Mouse (Mus musculus): ENCODE data around the gene Kif26b.

Gene Kif26b

DNA sequence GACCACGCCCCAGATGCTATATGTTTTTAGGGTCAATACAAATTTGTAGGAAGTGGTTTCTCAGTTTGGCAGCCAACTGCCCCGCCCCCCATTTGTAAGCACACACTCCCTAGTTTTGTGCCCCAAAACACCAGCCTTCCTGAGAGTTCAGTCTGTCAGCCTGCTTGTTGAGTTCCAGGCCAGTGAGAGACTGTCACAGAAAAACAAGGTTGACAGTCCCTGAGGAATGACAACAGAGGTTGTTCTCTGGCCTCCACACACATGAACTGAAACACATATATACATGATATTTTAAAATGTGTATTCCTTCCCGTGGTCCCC is 365.1 kb downstream of the Kif26b start:
- in situ Hi-C loops (cut with MseI, MboI) = no loop called here

GRCm38 (mm10) chr1:178895674-178896073 is 366.7 kb downstream of the Kif26b start:
- in situ Hi-C loops (cut with MseI, MboI) = no loop called here

- in situ Hi-C loops (cut with MseI, MboI) = no loop called here
Measured at GRCm38 (mm10) chr1:178910951-178911350, 382.0 kb downstream of the Kif26b start.

GRCm38 (mm10) chr1:178912936-178913716 is 384.2 kb downstream of the Kif26b start:
- in situ Hi-C loops (cut with MseI, MboI) = no loop called here

DNA sequence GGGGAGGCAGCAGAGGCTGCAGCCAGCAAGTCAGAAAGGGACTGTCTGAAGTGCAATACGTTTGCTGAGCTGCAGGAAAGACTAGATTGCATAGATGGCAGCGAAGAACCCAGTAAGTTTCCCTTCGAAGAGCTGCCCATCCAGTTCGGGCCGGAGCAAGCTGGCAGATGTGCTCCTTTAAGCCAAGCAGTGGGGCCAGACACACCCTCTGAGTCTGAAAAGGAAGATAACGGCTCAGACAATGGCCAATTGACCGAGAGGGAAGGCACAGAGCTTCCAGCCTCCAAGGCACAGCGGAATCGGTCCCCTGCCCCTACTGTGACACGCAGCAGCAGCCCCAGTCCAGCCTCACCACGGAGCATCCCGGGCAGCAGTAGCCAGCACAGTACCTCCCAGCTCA is 386.1 kb downstream of the Kif26b start:
- in situ Hi-C loops (cut with MseI, MboI) = no loop called here

DNA sequence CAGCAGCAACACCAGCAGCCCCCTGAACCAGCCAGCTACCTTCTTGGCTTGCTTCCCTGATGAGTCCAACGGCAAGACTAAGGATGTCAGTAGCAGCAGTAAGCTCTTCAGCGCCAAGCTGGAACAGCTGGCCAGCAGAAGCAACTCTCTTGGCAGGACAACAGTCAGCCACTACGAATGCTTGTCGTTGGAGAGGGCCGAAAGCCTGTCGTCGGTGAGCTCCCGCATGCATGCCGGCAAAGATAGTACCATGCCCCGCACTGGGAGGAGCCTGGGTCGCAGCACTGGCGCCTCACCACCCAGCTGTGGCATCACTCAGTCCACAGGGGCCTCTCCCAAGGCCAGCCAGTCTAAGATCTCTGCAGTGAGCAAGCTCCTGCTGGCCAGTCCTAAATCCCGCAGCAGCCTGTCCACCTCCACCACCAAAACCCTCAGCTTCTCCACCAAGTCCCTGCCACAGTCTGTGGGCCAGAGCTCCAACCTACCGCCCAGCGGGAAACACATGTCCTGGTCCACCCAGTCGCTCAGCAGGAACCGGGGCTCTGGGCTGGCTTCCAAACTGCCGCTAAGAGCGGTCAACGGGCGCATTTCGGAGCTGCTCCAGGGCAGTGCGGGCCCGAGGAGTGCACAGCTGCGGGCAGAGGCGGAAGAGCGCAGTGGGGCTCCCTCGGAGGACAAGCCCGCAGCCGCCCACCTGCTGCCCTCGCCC is 388.4 kb downstream of the Kif26b start:
- in situ Hi-C loops (cut with MseI, MboI) = no loop called here

- in situ Hi-C loops (cut with MseI, MboI) = no loop called here
Measured at GRCm38 (mm10) chr1:178924492-178925183, 395.7 kb downstream of the Kif26b start.

- in situ Hi-C loops (cut with MseI, MboI) = no loop called here
Measured at GRCm38 (mm10) chr1:178929531-178929930, 400.6 kb downstream of the Kif26b start.

DNA sequence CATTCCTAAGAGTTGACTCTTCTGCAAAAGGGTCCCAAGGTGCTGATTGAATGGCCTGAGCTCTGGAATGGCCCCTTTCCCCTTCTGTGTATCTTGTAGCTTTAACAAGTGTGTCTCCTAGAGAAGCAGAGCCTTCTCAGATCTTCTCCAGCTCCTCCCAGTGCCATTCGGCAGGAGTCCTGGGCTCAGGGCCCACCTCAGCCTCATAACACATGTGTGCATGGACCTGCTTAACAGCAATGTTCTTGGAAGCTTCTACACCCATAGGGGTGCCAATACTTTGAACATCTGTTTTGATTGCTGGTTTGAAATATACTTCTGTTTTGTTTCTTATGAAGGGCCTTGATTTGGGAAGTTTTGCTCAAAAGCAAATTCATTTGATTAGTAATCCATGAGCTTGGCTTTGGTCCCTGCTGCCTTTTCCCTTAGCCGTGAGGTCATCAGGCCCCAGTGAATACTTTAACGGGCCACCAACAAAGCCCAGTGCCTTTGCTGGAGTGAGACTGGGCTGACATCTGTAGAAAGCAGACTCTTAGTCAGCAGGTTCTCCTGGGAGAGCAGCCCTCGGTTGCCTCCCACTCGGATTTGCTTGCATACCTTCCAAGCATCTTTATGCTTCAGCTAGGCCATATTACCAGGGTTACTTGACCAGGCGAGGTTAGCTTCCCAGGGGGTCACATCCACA is 405.2 kb downstream of the Kif26b start:
- in situ Hi-C loops (cut with MseI, MboI) = no loop called here

DNA sequence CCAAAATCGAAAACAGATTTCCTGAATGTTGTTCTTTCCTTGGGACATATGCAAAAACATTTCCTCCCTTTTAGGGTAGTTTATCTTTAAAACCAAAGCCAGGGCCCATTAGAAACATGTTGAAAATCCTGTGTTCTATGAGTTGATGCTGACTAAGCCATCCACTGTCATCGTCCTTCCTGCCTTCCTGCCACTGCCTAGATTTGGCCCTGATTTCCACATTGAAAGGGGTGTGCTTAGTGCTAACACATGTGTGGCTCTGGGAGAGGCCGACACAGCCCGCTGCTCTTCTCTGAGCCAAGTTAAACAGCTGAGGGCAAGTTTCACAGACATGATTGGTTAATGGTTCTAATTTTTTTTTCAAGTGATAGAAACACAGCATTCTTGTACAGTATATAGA is 407.5 kb downstream of the Kif26b start:
- in situ Hi-C loops (cut with MseI, MboI) = no loop called here

- in situ Hi-C loops (cut with MseI, MboI) = no loop called here
Measured at GRCm38 (mm10) chr1:178936976-178937375, 408.1 kb downstream of the Kif26b start.

DNA sequence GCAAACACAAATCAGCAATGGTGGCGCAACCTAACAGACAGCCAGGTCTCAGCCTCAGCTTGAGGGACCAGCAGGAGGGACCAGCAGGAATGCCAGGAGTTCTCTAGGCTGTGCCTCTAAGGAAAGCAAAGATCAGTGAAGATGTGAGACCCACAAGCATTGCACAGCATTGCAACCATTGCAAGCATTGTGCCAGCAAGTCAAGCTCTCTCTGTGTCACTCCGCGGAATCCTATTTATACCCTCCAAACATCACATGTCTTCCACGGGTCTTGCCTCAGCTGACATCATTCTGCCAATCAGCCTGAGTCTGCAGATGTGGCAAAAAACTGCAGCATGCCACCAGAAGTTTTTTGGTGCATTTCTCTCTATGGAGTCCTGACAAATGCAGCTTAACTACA is 411.4 kb downstream of the Kif26b start:
- in situ Hi-C loops (cut with MseI, MboI) = no loop called here

DNA sequence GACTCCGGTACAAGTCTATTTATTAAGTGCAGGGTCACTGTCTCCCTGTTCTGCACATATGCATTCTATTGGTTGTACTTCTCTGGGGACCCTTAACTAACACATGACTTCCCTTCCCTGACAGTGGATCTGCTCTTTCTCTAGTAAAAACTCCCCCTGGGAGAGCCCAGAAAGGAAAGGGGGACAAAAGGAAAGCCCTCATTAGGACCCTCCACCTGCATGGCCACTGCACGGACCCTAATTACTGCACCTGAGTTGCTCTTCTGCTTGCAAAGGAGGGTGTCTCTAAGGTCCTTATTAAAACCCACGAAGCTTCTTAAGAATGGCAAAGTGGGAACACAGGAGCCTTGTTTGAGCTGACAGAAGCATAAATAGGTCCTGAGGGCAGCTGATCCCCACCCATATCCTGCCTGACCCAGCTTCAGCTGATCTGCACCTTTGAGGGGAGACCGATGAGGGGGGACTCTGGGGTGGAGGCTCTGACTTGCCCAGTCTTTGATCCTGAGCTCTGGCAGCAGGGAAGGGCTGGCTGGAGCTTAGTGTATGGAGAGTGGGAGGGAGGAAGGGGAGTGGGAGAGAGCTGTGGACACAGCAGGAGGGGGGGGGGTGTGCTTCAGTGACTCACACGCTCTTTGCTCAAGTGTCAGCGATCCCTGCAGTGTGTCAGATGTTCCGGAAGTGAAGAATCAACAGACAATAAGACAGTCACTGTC is 413.5 kb downstream of the Kif26b start:
- in situ Hi-C loops (cut with MseI, MboI) = no loop called here

- in situ Hi-C loops (cut with MseI, MboI) = loop anchor here (25.0 kb wide), 1 partner anchor 416 kb away; the partner anchor contains the start of gene Kif26b (in 2 of the 2)
Measured at GRCm38 (mm10) chr1:178952910-178953309, 424.0 kb downstream of the Kif26b start.

DNA sequence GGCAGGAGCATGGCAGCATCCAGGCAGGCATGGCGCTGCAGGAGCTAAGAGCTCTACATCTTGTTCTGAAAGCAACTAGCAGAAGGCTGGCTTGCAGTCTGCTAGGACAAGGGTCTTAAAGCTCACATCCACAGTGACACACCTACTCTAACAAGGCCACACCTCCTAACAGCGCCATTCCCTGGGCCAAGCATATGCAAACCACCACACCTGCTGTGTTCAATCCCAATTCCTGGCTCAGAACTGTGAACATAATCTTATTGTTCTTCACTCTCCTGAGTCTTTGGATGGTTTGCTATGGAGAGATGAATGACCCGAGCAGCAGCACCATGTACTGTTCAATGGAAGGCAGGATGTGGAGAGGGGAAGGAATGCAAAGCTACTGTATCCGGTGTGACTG is 429.7 kb downstream of the Kif26b start:
- in situ Hi-C loops (cut with MseI, MboI) = loop anchor here (25.0 kb wide), 1 partner anchor 421 kb away; the partner anchor contains the start of gene Kif26b (in 2 of the 2)

GRCm38 (mm10) chr1:178960015-178960559 is 431.2 kb downstream of the Kif26b start:
- in situ Hi-C loops (cut with MseI, MboI) = loop anchor here (25.0 kb wide), 1 partner anchor 423 kb away; the partner anchor contains the start of gene Kif26b (in 2 of the 2)

DNA sequence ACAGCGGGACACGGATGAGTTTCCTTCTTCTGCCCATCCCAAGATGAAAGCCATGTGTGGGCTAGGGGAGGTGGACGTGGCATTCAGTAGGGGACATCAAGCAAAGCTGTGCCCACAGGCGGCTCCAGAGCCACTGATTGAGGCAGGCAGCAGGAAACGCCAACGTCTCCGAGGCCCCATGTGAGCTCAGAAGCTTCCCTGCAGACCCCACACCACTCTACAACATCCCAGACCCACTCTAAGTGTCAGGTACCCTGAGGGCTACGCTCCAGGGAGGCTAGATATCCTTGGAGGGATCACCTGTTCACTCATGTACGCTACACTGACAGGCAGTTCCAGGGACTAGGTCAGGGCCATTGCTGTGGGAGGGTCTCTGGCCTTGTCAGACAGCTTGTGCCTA is 432.7 kb downstream of the Kif26b start:
- in situ Hi-C loops (cut with MseI, MboI) = loop anchor here (25.0 kb wide), 1 partner anchor 424 kb away; the partner anchor contains the start of gene Kif26b (in 2 of the 2)

DNA sequence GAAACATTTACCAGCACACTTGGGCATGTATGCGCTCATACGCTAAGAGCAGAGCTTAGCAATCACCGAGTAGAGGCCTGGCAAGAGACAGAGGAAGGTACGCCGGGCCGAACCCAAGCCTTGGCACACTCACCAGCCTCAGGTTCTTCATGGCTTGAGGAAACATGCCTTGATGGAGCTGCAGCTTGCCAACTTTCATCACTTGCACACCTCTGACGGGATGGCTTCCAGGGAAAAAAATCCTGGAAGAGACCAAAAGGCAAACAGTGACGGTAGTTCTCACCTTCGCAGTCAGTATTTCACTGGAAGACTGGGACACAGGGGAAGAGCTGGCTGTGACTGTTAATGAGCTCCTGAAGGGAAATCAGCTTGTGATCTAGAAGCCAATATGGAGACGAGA is 443.1 kb downstream of the Kif26b start:
- in situ Hi-C loops (cut with MseI, MboI) = loop anchor here (25.0 kb wide), 1 partner anchor 435 kb away; the partner anchor contains the start of gene Kif26b (in 2 of the 2)

DNA sequence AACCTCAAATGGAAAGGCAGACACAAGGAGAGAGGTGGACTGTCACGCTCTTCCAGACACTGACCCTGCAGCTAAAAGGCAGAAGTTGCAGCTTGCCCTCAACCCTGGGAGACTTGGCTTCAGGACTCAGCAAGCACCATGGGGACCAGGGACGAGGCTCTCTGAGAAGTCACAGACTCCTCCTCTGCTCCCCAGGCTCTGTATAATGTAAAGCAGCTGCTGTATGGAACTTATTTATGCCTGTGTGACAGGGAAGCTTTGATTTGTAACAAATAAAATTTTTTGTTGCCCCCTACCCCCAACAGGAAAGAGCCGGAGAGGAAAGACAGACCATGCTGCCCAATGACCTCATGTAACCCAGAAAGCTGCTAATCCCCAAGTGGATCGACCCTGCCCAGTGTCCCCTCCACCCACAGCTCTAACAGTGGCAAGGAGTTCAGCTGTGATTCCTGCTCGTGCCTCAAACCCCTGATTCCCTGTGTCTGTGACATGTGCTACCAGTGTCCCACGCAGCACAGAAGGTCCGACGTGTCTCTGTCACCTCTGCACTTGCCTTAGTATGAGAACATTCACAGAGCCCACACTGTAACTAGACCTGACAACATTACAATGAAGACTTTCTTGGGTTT is 449.8 kb downstream of the Kif26b start:
- in situ Hi-C loops (cut with MseI, MboI) = no loop called here

DNA sequence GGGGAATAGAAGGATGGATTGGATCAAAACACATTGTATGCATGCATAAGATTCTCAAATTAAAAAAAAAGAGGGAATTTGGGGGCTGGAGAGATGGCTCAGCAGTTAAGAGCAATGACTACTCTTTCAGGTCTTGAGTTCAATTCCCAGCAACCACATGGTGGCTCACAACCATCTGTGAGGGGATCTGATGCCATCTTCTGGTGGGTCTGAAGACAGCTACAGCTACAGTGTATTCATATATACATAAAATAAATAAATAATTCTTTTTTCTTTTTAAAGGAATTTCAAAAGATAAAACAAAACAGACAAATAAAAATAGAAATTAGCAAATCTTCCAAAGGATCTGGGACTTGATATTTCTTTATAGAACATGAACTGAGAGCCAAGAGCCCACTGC is 451.3 kb downstream of the Kif26b start:
- in situ Hi-C loops (cut with MseI, MboI) = no loop called here

Data from mouse trophoblast stem cell (cell line).